Mouse (Mus musculus) central nervous system, embryonic 11.5 days (tissue): Measurements from ENCODE around the gene Zfp667. TPM values are rescaled to one million over a fixed set of nuclear protein-coding genes. Genes with fewer than 3 reads are reported as not detected.

Experiments
- polyA plus RNA-seq: library from polyadenylated mRNA; depleted of rRNA; stranded (reverse); fragments of >200 nt; gene quantifications from 2 replicates; pipeline ENCODE4 v1.2.3, GENCODE M21; 2012; rRNA removed

Zfp667 gene
- 5.6 and 6.3 TPM in 2 replicates for polyA plus RNA-seq

DNA sequence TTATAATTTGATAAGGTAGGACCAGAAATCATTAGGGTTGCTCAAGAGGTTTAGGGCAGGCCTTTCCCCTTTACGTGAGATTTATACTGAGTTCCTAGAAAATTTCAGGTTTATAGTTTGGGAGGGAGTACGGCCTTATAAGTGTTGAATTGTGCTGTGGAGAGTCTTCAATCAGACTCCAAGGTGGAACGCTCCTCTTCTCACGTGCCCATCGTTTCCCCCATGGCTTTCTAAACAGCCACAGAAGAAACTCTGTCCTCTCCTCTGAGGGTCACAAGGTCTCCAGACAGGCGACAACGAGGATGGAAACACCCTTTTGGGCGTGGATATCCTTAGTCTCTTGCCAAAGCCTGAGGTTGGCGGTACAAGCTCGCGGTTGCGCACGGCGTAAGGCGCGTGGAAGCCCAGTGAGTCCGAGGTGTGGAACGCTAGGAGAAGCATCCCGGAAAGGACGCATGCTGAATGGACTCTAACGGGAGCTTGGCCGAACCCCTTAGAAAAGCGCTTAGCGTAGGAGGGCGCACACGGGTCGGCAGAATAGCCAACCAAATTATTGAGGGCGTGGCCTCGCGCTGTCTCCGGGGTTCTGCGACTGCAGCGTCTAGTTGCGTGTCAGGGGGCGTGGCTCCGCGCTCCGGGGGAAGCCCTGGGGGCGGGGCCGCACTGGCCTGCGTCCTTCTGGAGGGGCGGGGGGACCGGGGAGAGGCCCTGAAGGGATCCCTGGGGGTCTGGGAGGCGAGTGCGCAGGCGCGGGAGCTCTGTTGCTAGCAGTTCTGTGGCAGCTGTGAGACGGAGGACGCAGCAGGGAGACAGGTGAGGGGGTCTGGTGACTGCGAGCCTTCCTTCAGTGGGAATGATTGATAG is at the start of gene Zfp667:
Zfp667 (plus strand) TSS at position 738 of the 864 bp plus-strand sequence.

DNA sequence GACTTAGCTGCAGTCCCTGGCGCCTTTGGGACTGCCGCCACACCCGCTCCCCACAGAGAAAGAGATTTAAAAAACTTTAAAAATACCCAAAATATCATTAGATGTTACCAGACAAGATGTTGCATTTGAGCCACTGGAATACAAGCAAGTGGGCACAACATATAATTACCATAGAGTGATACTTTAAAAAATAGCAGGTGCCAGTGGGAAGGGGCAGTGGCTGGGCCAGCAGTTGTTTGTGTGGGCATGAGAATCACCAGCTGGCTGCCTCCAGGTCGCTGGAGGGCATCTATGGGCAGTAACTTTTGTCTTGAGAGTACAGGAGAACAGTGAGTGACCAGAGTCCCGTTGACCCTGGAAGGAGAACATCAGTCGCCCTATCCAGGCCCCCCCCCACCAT is 34.0 kb upstream of the Zfp667 start, which contains the start of gene Epp13:
Epp13 (plus strand) TSS at position 301 of the 400 bp plus-strand sequence.

DNA sequence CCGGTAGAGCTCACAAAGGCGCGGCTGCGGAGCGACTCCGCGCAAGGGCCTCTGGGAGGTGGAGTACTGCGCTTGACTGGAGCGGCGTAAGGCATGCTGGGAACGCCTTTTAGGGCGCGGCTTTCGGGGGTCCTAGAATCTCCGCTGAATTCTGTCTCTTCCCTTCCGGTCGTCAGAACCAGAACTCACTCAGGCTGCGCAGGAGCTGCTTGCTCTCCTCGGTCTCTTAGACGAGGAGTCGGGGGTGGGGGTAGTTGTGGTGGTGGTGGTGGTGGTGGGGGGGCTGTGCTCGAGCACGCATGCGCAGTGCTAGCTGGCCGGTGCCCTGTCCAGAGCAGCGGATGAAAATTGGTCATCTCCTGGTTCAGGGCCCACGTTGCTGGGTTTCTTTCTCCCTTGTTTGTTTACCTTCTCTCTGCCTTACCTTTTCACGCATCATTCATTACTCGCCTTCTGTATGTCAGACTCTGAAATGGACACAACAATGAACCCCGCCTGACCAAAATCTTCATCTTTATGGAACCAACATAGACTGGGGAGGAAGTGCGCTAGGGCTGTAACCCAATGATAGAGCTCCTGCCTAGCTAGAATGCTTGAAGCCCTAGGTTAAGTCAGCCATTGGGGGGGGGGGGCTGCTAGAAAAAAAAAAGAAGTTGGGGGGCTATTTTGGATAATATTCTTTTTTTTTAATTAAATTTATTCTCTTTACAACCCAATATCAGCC is 45.0 kb downstream of the Zfp667 start, which contains the start of gene Zfp583:
Zfp583 (minus strand) TSS at position 53 of the 724 bp plus-strand sequence.

DNA sequence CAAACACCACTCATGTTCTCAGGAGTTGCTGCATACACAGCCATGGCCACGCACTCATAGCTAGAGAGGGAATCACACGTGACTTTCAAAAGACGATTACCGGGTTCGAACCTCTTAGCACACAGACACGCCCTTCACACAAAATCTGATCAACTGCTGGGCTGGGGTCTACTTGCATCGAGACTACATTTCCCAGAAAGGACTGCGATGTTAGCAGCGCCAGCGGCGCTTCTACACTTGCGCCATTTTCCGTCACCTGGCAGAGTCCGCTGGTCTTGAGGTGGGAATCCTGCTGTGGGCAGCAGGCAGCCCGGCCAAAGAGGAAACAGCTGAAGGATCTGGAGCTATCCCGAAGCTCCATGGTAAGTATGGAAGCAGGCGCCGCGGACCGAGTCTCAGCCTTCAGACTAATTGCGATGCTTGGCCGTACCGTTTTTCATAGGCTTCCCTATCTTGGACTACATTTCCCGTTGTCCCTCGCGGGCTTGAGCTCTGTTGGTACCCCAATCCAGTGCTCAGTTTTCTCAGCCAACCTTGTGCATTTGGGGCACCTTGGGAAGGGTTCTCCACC is 57.2 kb downstream of the Zfp667 start, which contains the start of gene Gm3854:
Gm3854 (plus strand) TSS at position 259 of the 571 bp plus-strand sequence.

Other genes starting within 250 kb of the Zfp667 start
- 0.02 TPM in 1 of 2 replicates, not detected in the other for gene Nlrp4c, start 241.4 kb upstream of the Zfp667 start, polyA plus RNA-seq
- gene Zfp787, start 130.6 kb upstream of the Zfp667 start, polyA plus RNA-seq = 36.1 and 39.3 TPM in 2 replicates
- 52.6 and 93.5 TPM in 2 replicates for gene Zfp444, start 114.4 kb upstream of the Zfp667 start, polyA plus RNA-seq
- gene Galp, start 89.5 kb upstream of the Zfp667 start, polyA plus RNA-seq = not detected in 2 replicates
- gene Zscan5b, start 64.3 kb upstream of the Zfp667 start, polyA plus RNA-seq = not detected in 2 replicates
- gene Epp13, start 33.9 kb upstream of the Zfp667 start, polyA plus RNA-seq = not detected in 2 replicates
- 6.1 and 7.8 TPM in 2 replicates for gene Zfp583, start 44.7 kb downstream of the Zfp667 start, polyA plus RNA-seq
- gene Gm3854, start 57.2 kb downstream of the Zfp667 start, polyA plus RNA-seq = 2.2 and 2.5 TPM in 2 replicates
- gene Zfp78, start 76.7 kb downstream of the Zfp667 start, polyA plus RNA-seq = 1.5 and 2.3 TPM in 2 replicates
- gene Zfp28, start 96.7 kb downstream of the Zfp667 start, polyA plus RNA-seq = 7.9 and 13.4 TPM in 2 replicates
- 1.1 and 1.9 TPM in 2 replicates for gene Smim17, start 112.1 kb downstream of the Zfp667 start, polyA plus RNA-seq
- 0.05 and 0.06 TPM in 2 replicates for gene Gm20715, start 123.7 kb downstream of the Zfp667 start, polyA plus RNA-seq
- 0.02 and 0.06 TPM in 2 replicates for gene Olfr1344, start 152.1 kb downstream of the Zfp667 start, polyA plus RNA-seq
- gene Olfr1336, start 169.6 kb downstream of the Zfp667 start, polyA plus RNA-seq = not detected in 2 replicates
- not detected in 2 replicates for gene Olfr1346, start 180.5 kb downstream of the Zfp667 start, polyA plus RNA-seq
- gene Olfr5, start 200.4 kb downstream of the Zfp667 start, polyA plus RNA-seq = not detected in 2 replicates
- gene Olfr1347, start 213.2 kb downstream of the Zfp667 start, polyA plus RNA-seq = not detected in 2 replicates
- gene Olfr1348, start 222.2 kb downstream of the Zfp667 start, polyA plus RNA-seq = not detected in 2 replicates
- 0.09 TPM in 1 of 2 replicates, not detected in the other for gene Olfr1349, start 236.4 kb downstream of the Zfp667 start, polyA plus RNA-seq